Mouse (Mus musculus) kidney, postnatal 4 days (tissue): ENCODE data around the gene Gria3.

Experiments
- DNase-seq, 2 experiments: peaks; one replicate each; pipeline ENCODE4 v3.0.0; 2021; ENCODE audit warnings: mixed read lengths in 2 of 2

Gria3 gene

DNA sequence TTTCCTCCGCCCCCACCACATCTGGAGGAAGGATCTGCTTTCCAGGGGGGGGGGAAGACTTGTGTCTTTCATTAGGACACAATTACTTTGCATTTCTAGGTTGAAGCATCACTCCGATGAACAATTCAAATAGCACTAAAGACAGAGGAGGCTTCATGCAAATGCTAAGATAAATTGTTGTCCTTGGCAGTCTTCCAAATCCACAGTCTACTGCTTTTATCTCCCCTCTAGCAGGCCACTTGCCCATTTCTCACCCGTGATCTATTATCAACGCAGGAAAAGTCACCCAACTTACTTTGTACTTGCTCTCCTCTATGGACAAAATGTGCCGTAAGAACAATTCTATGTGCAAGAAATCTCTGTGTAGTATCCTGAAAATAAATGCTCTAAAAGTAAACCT lies 178.1 kb downstream of the Gria3 start:
- DNase-seq, result no peak

DNA sequence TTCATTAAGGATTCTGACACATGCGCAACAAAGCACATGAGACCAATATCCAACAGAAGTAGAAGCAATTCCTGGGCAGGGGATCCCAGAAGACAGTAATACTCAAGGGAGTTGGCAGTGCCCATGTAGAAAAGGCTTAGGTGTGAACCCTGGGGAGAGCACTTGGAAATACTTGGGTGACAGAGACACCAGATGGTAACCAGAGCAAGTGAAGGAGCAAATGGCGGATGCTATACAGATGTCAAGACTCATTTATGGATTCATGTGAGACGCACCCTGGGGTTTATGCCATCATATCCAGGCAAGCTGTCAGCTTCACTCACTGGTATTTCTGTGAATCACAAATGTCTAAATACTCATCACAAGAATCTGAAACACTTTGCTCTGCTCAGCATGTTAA lies 187.0 kb downstream of the Gria3 start:
- DNase-seq, result no peak

DNA sequence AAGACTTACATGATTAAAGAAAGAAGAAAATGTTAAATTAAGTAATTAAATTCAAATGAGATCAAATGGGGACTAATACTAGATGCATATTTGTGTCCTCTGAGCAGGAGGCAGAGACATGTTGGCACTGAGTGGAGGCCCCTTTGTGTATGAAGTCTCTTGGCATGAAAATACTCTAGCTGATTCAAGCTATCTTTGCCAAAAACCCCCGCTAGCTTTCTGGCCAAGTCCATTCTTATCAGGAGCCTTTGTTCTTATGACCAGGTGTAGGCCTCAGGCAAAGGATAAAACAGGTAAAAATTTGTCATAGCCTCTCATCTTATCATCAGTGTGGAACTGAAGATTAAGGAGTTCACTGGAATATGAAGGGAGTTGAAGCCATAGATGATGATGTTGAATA lies 206.5 kb downstream of the Gria3 start:
- DNase-seq, result no peak

DNA sequence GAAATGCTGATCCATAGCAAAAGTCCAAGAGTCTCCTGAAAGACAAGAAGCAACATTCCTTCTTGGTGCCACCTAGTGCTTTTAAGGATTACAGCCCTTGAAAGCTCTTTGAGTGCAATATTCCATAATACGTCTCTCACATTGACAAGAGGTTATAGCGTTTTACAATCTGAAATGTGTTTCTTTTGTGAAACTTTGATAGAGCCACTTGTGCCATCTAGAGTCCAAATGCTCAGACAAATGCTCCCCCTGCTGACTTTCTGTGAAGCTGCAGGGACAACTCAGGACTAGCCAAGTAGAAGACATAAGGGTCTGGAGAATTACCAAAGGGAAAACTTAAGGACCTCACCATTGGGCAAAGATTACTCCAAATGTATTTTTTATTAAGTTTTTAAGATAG lies 214.3 kb downstream of the Gria3 start:
- peak; percentile 39 to 50 for DNase-seq

DNA sequence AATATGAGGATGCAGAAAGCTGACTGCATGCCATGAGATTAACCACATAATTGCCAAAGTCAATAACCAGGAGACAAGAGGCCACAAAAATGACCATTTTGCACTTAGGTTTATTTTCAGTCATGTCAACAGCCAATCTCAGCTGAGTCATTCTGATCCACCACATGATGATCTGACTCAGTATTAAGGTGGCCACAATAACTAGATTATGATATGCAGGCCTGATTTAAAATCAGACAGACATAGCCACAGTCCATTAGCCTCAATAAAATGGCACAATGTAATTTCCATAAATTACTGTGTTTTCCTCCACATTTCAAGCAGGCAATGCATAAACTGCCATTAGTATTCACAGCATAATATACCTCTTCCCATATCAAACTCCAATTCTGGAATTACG lies 216.3 kb downstream of the Gria3 start:
- no peak for DNase-seq

DNA sequence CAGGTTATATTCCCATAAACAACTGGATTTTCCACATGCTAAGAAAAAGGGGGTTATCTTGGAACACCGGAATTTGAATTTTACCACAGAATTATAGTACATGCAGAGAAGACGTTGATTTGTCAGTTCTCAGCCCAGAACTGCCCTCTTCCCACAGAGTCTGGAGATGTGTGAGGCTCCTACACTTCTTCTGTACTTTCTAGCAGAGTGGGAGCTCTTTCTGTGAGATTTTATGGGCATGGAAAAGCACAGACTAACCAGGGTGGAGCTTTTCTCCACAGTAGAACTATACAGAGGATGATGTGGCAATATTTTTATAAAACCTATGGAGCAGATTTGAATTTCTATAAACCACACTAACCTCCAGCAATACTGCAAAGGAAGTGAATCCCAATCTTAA lies 217.7 kb downstream of the Gria3 start:
- no peak for DNase-seq

DNA sequence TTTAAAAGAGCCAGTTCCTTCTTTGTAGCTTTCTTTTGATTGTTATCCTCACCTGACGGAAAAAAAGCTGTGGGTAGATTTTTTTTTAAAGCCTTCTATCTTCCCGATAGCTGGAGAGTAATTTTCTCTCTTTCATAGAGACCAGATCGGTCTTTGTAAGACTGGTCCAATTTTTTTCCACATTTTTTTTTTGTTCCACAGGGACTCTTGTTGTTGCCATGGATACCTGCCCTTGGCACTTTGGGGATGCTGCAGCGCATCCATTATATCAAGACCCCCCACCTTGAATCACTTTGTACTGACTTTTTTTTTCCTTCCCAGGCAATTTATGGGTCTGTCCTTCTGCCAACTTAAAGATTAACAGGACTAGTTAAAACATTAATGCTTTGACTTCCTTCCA lies 232.9 kb downstream of the Gria3 start:
- DNase-seq, result no peak

DNA sequence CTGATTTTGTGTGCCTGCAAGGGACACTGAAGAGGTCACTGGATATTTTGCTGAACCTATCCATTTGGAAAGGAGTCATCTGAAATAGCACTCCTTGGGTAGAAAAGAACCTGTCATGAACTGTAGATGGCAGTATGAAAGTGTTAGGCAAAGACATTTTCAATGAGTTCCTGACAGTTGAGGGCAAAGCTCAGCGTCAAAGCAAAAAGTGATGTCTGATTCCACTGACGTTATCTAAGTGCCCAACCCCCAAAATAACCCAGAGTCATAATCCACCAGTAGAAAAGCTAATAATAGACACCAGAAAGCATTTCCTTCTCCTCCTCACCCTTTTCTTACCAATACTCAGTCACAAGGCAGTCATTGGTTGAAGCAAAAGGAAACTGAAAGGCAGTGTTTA lies 244.3 kb downstream of the Gria3 start:
- DNase-seq, result no peak

DNA sequence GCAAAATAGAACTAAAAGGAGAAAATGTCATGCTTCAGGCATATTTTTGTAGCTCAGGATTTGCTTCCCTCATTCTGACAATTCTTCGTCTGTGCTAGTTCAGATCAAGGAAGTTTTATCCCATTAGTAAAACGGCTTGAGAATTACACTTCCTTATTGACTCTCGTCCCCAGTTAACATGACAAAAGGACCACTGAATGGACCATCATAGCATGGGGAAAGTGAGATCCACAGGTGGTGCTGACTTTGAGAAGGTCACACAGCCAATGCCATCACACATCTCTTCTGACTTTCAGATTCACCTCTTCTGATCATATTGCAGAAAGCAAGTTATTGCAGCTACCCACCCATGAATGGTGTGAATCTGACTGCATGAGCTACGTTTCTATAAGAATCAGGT lies 257.1 kb downstream of the Gria3 start:
- no peak for DNase-seq

DNA sequence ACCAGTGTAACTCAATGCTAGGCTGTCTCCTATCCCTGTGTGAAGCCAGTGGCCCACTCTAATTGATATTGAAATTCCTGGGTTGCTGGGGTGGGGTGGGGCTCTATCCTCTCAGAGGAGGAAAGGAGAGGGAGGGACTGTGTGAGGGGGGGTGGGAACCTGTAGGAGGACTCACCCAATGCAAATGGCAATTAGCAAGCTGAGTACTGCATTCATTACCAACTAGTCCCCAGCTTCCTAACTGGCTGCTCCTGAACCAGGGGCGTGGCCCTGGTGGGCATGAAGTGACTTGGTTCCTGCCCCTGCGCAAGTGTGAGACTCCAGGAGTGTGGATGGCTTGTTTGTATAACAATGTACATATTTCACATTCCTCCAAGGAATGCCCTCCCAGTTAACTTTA lies 288.2 kb downstream of the Gria3 start:
- peak in 1 of 2 experiments; percentile 2 for DNase-seq

DNA sequence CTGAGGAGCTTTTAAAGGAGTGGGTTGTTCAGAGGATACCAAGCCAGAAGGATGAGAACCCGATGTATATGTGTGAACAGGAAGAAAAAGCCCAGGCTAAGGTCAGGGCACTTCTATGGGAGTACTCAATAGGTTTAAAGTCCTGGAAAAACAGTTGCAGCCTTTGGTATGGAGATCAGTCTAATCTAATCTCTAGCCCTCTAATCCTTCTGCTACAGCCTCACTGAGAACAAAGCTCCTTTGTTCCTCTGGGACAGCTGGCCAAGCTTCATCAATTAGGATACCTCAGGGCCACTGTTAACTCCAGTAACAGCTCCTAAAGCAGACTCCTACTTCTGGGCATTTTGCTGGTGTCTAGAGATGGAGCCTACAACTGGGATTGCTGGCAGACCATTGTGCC lies 291.4 kb downstream of the Gria3 start:
- DNase-seq, result no peak
